Mouse (Mus musculus) midbrain, embryonic 13.5 days (tissue): ENCODE results near the gene Pik3r5. TPM values are rescaled to one million over a fixed set of nuclear protein-coding genes. Genes with fewer than 3 reads are reported as not detected.

Experiments used
- ATAC-seq: fragments of 200-750 bp; cut with Nextera tagmentation; 2 replicates; pipeline ENCODE4 v1.8.0; 2017; ENCODE audit warnings: mild to moderate bottlenecking, moderate TSS enrichment, moderate library complexity
- H3K27ac ChIP-seq: fragments of 300-500 bp; sonication (generic); 2 replicates; pipeline ENCODE4 v1.5.1; 2015; ENCODE audit warnings: inconsistent platforms, mild to moderate bottlenecking, moderate library complexity
- H3K27me3 ChIP-seq: fragments of 300-500 bp; sonication (generic); 2 replicates; pipeline ENCODE4 v1.6.1; 2015; ENCODE audit warnings: mild to moderate bottlenecking, inconsistent platforms
- H3K36me3 ChIP-seq: fragments of 300-500 bp; sonication (generic); 2 replicates; pipeline ENCODE4 v1.6.1; 2015; ENCODE audit warnings: mild to moderate bottlenecking, inconsistent platforms
- H3K4me1 ChIP-seq: fragments of 300-500 bp; sonication (generic); replicated peaks from 2 replicates; pipeline ENCODE4 v1.6.1; 2015; ENCODE audit warnings: inconsistent platforms
- H3K4me2 ChIP-seq: fragments of 300-500 bp; sonication (generic); replicated peaks from 2 replicates; pipeline ENCODE4 v1.6.1; 2015; ENCODE audit warnings: moderate library complexity, mild to moderate bottlenecking, inconsistent platforms
- H3K4me3 ChIP-seq: fragments of 300-500 bp; sonication (generic); replicated peaks from 2 replicates; pipeline ENCODE4 v1.5.1; 2015; ENCODE audit warnings: mild to moderate bottlenecking, inconsistent platforms
- H3K9ac ChIP-seq: fragments of 300-500 bp; sonication (generic); replicated peaks from 2 replicates; pipeline ENCODE4 v1.6.1; 2015; ENCODE audit warnings: mild to moderate bottlenecking, inconsistent platforms
- H3K9me3 ChIP-seq: fragments of 300-500 bp; sonication (generic); 2 replicates; pipeline ENCODE4 v1.6.1; 2016; ENCODE audit warnings: mild to moderate bottlenecking, inconsistent platforms
- WGBS: fragments of 180-500 bp; shearing (Covaris S2); methylation state at CpG from one replicate; pipeline ENCODE4 v1.1.7; 2015; 5-methylcytosine and 5-hydroxymethylcytosine counted together
- polyA plus RNA-seq: library from polyadenylated mRNA; unstranded; fragments of >200 nt; fragmentation: Nextera tagmentation; extraction: Ambion mirVana; gene quantifications from 2 replicates; pipeline ENCODE4 v1.2.1, GENCODE M21; 2015

The Pik3r5 gene
- polyA plus RNA-seq, 1 experiment from 2014 or later, result 0.24 TPM

GRCm38 (mm10) chr11:68492592-68492991, 60.7 kb downstream of the Pik3r5 start:
- Histone ChIP-seq H3K9me3 (no peaks in the 10 kb centered on the region), H3K27ac (no peak overlapping the region), H3K4me1 (0 out of 2 replicates have a peak, but pooled peaks cover 5% of the 10 kb centered on the region), H3K4me2 (no peak overlapping the region), H3K27me3 (no peaks in the 10 kb centered on the region), H3K36me3 (no peaks in the 10 kb centered on the region), H3K9ac (no peak overlapping the region), H3K4me3 (no peak overlapping the region)
- ATAC-seq, result no peak
- WGBS, result 89% methylated on average over 11 of the region's 11 CpGs

GRCm38 (mm10) chr11:68493760-68494159, 61.8 kb downstream of the Pik3r5 start:
- Histone ChIP-seq H3K4me3 (no peak overlapping the region), H3K27me3 (no peaks in the 10 kb centered on the region), H3K4me1 (0 out of 2 replicates have a peak, but pooled peaks cover 5% of the 10 kb centered on the region), H3K36me3 (no peaks in the 10 kb centered on the region), H3K4me2 (no peak overlapping the region), H3K9me3 (no peaks in the 10 kb centered on the region), H3K9ac (no peak overlapping the region), H3K27ac (no peak overlapping the region)
- ATAC-seq, result no peak
- WGBS, result 84% methylated on average over 5 of the region's 5 CpGs

GRCm38 (mm10) chr11:68497081-68497480, 65.2 kb downstream of the Pik3r5 start:
- H3K27me3 ChIP-seq, result no peaks in the 10 kb centered on the region
- H3K4me1 ChIP-seq, result no peaks in the 10 kb centered on the region
- no peak overlapping the region for H3K9ac ChIP-seq
- no peak for ATAC-seq
- H3K4me2 ChIP-seq, result no peak overlapping the region
- H3K27ac ChIP-seq, result no peak overlapping the region
- no peak overlapping the region for H3K4me3 ChIP-seq
- H3K9me3 ChIP-seq, result no peaks in the 10 kb centered on the region
- WGBS, result 83% methylated on average over 6 of the region's 6 CpGs
- no peaks in the 10 kb centered on the region for H3K36me3 ChIP-seq

GRCm38 (mm10) chr11:68498517-68498916, 66.6 kb downstream of the Pik3r5 start:
- Histone ChIP-seq H3K36me3 (no peaks in the 10 kb centered on the region), H3K4me1 (no peaks in the 10 kb centered on the region), H3K27me3 (no peaks in the 10 kb centered on the region), H3K27ac (no peak overlapping the region), H3K9ac (no peak overlapping the region), H3K4me3 (no peak overlapping the region), H3K4me2 (no peak overlapping the region), H3K9me3 (no peaks in the 10 kb centered on the region)
- 92% methylated on average over 11 of the region's 11 CpGs for WGBS
- no peak for ATAC-seq

- no peak overlapping the region for H3K4me3 ChIP-seq
- 73% methylated on average over 7 of the region's 8 CpGs for WGBS
- ATAC-seq, result no peak
Measured at GRCm38 (mm10) chr11:68498999-68499699, 67.2 kb downstream of the Pik3r5 start.

GRCm38 (mm10) chr11:68500949-68501350, 69.0 kb downstream of the Pik3r5 start:
- Histone ChIP-seq H3K27me3 (no peaks in the 10 kb centered on the region), H3K36me3 (no peaks in the 10 kb centered on the region), H3K9ac (no peak overlapping the region), H3K4me3 (no peak overlapping the region), H3K27ac (no peak overlapping the region), H3K9me3 (no peaks in the 10 kb centered on the region), H3K4me2 (no peak overlapping the region), H3K4me1 (no peaks in the 10 kb centered on the region)
- ATAC-seq, result 0 out of 2 replicates have a peak, but pooled peaks have one; percentile 27
- WGBS, result 73% methylated on average over 14 of the region's 14 CpGs

More at GRCm38 (mm10) chr11:68498999-68499699, 67.2 kb downstream of the Pik3r5 start:
- Histone ChIP-seq H3K27me3 (no peaks in the 10 kb centered on the region), H3K4me2 (no peak overlapping the region), H3K9me3 (no peaks in the 10 kb centered on the region), H3K9ac (no peak overlapping the region), H3K36me3 (no peaks in the 10 kb centered on the region), H3K4me1 (no peaks in the 10 kb centered on the region), H3K27ac (no peak overlapping the region)

GRCm38 (mm10) chr11:68502408-68502807, 70.5 kb downstream of the Pik3r5 start:
- no peak overlapping the region for H3K4me2 ChIP-seq
- H3K27me3 ChIP-seq, result no peaks in the 10 kb centered on the region
- no peak overlapping the region for H3K27ac ChIP-seq
- no peak overlapping the region for H3K4me3 ChIP-seq
- H3K9me3 ChIP-seq, result no peaks in the 10 kb centered on the region
- no peak overlapping the region for H3K9ac ChIP-seq
- no peaks in the 10 kb centered on the region for H3K4me1 ChIP-seq
- WGBS, result 80% methylated on average over 2 of the region's 2 CpGs
- no peaks in the 10 kb centered on the region for H3K36me3 ChIP-seq
- ATAC-seq, result no peak

GRCm38 (mm10) chr11:68502902-68503629, 71.1 kb downstream of the Pik3r5 start, which contains the start of gene Pik3r6:
TSS of gene Pik3r6 (plus strand) at chr11:68503019.
- WGBS, result 84% methylated on average over 8 of the region's 8 CpGs
- Histone ChIP-seq H3K4me2 (no peak within 1 kb of the TSS), H3K27me3 (no peaks in the 10 kb centered on the region), H3K36me3 (no peaks in the 10 kb centered on the region), H3K9ac (no peak within 1 kb of the TSS), H3K27ac (no peak within 1 kb of the TSS), H3K9me3 (no peaks in the 10 kb centered on the region), H3K4me1 (no peaks in the 10 kb centered on the region), H3K4me3 (no peak within 1 kb of the TSS)
- no peak for ATAC-seq

GRCm38 (mm10) chr11:68504913-68505312, 73.0 kb downstream of the Pik3r5 start:
- H3K4me1 ChIP-seq, result no peaks in the 10 kb centered on the region
- no peak overlapping the region for H3K4me3 ChIP-seq
- H3K9ac ChIP-seq, result no peak overlapping the region
- 90% methylated on average over 11 of the region's 11 CpGs for WGBS
- H3K4me2 ChIP-seq, result no peak overlapping the region
- no peaks in the 10 kb centered on the region for H3K27me3 ChIP-seq
- H3K36me3 ChIP-seq, result no peaks in the 10 kb centered on the region
- no peaks in the 10 kb centered on the region for H3K9me3 ChIP-seq
- ATAC-seq, result no peak
- H3K27ac ChIP-seq, result no peak overlapping the region

- Histone ChIP-seq H3K27ac (no peak overlapping the region), H3K27me3 (no peaks in the 10 kb centered on the region), H3K36me3 (no peaks in the 10 kb centered on the region), H3K9ac (no peak overlapping the region), H3K9me3 (no peaks in the 10 kb centered on the region), H3K4me2 (no peak overlapping the region), H3K4me1 (no peaks in the 10 kb centered on the region), H3K4me3 (no peak overlapping the region)
- 93% methylated on average over 7 of the region's 7 CpGs for whole genome bisulfite sequencing
- ATAC-seq, result no peak
Measured at GRCm38 (mm10) chr11:68507246-68507645, 75.3 kb downstream of the Pik3r5 start.

- H3K27me3 ChIP-seq, result no peaks in the 10 kb centered on the region
- H3K4me3 ChIP-seq, result no peak overlapping the region
- H3K4me2 ChIP-seq, result no peak overlapping the region
- ATAC-seq, result no peak
- no peaks in the 10 kb centered on the region for H3K4me1 ChIP-seq
- no peak overlapping the region for H3K9ac ChIP-seq
- no peak overlapping the region for H3K27ac ChIP-seq
- no peaks in the 10 kb centered on the region for H3K36me3 ChIP-seq
- no peaks in the 10 kb centered on the region for H3K9me3 ChIP-seq
- WGBS, result 76% methylated on average over 5 of the region's 5 CpGs
Measured at GRCm38 (mm10) chr11:68508619-68509018, 76.7 kb downstream of the Pik3r5 start.

- Histone ChIP-seq H3K4me2 (no peak overlapping the region), H3K9ac (no peak overlapping the region), H3K4me1 (no peaks in the 10 kb centered on the region), H3K9me3 (no peaks in the 10 kb centered on the region), H3K27ac (no peak overlapping the region), H3K36me3 (no peaks in the 10 kb centered on the region), H3K4me3 (no peak overlapping the region), H3K27me3 (no peaks in the 10 kb centered on the region)
- ATAC-seq, result no peak
- 67% methylated on average over 2 of the region's 2 CpGs for WGBS
Measured at GRCm38 (mm10) chr11:68509194-68509593, 77.3 kb downstream of the Pik3r5 start.
